Mouse (Mus musculus) ES-E14 (cell line): ENCODE data around the gene Frs2.

Experiments
- HCFC1 ChIP-seq: IDR thresholded peaks from 2 replicates; pipeline ENCODE4 v1.6.1; 2012; ENCODE audit warnings: low read length, inconsistent platforms, borderline replicate concordance; ENCODE audit not compliant: insufficient read depth
- ZC3H11A ChIP-seq: IDR thresholded peaks from 2 replicates; pipeline ENCODE4 v1.6.1; 2012; ENCODE audit warnings: low read depth, mild to moderate bottlenecking, inconsistent platforms, low read length, borderline replicate concordance

- no peak for TF ChIP-seq HCFC1
- no peak for TF ChIP-seq ZC3H11A
Measured at GRCm38 (mm10) chr10:117145546-117146265, 2.6 kb downstream of the Frs2 start.
